Mouse (Mus musculus) stomach, postnatal 0 days (tissue): ENCODE data around the gene Sept8. TPM values are rescaled to one million over a fixed set of nuclear protein-coding genes. Genes with fewer than 3 reads are reported as not detected.
A peak's percentile ranks its signal among the peaks of the same experiment; 100 is the strongest.

ENCODE experiments used
- ATAC-seq: fragments of 200-750 bp; cut with Nextera tagmentation; 2 replicates; pipeline ENCODE4 v1.8.0; 2017; ENCODE audit not compliant: low FRiP score, low TSS enrichment
- DNase-seq: peaks from one replicate; pipeline ENCODE4 v3.0.0-alpha.2; 2016; ENCODE audit warnings: low spot score
- H3K27ac ChIP-seq: fragments of 300-500 bp; sonication (generic); replicated peaks from 2 replicates; pipeline ENCODE4 v1.5.1; 2014; ENCODE audit warnings: mild to moderate bottlenecking, control low read depth
- H3K27me3 ChIP-seq: fragments of 300-500 bp; sonication (generic); 2 replicates; pipeline ENCODE4 v1.6.1; 2014; ENCODE audit warnings: low read length; ENCODE audit not compliant: control insufficient read depth, insufficient read depth
- H3K36me3 ChIP-seq: fragments of 300-500 bp; sonication (generic); 2 replicates; pipeline ENCODE4 v1.6.1; 2014; ENCODE audit warnings: low read length, mixed read lengths; ENCODE audit not compliant: control insufficient read depth, insufficient read depth
- H3K4me1 ChIP-seq: fragments of 300-500 bp; sonication (generic); replicated peaks from 2 replicates; pipeline ENCODE4 v1.6.1; 2014; ENCODE audit warnings: antibody characterized with exemption; ENCODE audit not compliant: control insufficient read depth, insufficient read depth
- H3K4me2 ChIP-seq: fragments of 300-500 bp; sonication (generic); replicated peaks from 2 replicates; pipeline ENCODE4 v1.6.1; 2014; ENCODE audit warnings: low read depth, mild to moderate bottlenecking, control low read depth, moderate library complexity
- H3K4me3 ChIP-seq: fragments of 300-500 bp; sonication (generic); 2 replicates; pipeline ENCODE4 v1.5.1; 2014; ENCODE audit warnings: low read depth, low read length, control low read depth
- H3K9ac ChIP-seq: fragments of 300-500 bp; sonication (generic); 2 replicates; pipeline ENCODE4 v1.6.1; 2014; ENCODE audit warnings: mild to moderate bottlenecking, low read length, control low read depth, mixed read lengths
- H3K9me3 ChIP-seq: fragments of 300-500 bp; sonication (generic); 2 replicates; pipeline ENCODE4 v1.6.1; 2016; ENCODE audit warnings: low read length; ENCODE audit not compliant: control insufficient read depth
- CTCF ChIP-seq: IDR thresholded peaks from 2 replicates; pipeline ENCODE4 v1.5.1; 2016; ENCODE audit warnings: antibody characterized with exemption, low read depth, mild to moderate bottlenecking, moderate library complexity
- EP300 ChIP-seq: optimal IDR thresholded peaks from 2 replicates; pipeline ENCODE3; 2016; ENCODE audit warnings: antibody characterized with exemption
- WGBS: fragments of 180-500 bp; shearing (Covaris S2); extraction: QIAGEN DNeasy Blood & Tissue Kit; methylation state at CpG from one replicate; pipeline ENCODE4 v1.1.7; 2014; 5-methylcytosine and 5-hydroxymethylcytosine counted together
- polyA plus RNA-seq: library from polyadenylated mRNA; unstranded; fragments of >200 nt; fragmentation: Nextera tagmentation; extraction: Ambion mirVana; gene quantifications from 2 replicates; pipeline ENCODE4 v1.2.1, GENCODE M21; 2015

The Sept8 gene
- polyA plus RNA-seq, 1 experiment from 2014 or later, result 21.5 TPM

DNA sequence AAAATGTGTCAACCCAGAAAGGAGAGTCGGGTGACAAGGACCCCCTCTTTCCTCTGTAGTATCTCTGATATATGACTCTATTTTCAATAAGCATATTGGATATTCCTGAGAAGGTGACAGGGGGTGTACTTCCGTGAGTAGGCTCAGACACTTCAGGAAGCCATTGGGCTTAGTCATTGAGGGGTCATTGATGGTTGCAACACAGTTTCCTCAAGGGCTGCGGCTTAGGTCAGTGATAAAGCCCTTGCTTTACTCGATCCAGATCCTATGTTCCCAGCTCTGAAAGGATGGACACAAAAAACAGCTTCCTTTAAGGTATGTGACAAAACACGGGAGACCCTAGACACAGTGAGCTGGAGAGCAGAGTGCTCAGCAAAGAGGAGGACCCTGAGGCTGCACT, 15.3 kb upstream of the Sept8 start:
- 86% methylated on average over 5 of the region's 5 CpGs for WGBS
- DNase-seq (no peak), ATAC-seq (no peak)
- Histone ChIP-seq H3K9me3 (no peaks in the 10 kb centered on the region), H3K4me1 (no peaks in the 10 kb centered on the region), H3K4me3 (no peak overlapping the region), H3K27ac (no peak overlapping the region), H3K9ac (no peak overlapping the region), H3K4me2 (no peak overlapping the region), H3K27me3 (no peaks in the 10 kb centered on the region), H3K36me3 (no peaks in the 10 kb centered on the region)
- TF ChIP-seq CTCF, result no peak
- no peak for TF ChIP-seq EP300

DNA sequence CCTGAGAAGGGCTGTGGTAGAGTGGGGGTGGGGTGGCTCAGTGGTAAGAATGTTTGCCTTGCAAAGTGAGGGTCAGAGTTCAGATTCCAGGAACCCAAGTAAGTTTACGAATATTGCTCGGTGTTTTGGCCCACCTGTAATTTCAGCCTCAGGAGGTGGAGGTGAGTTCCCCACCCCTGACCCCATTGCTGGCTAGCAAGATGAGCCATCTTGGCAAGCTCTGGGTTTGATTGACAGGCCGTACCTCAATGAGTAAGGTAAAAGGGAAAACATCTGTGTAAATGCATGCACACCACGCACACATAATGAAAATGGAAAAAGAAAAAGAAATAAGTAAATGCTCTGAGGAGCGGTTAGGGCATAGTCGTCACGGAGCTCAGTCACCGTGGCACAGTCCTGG, 14.7 kb upstream of the Sept8 start:
- Histone ChIP-seq H3K9me3 (no peaks in the 10 kb centered on the region), H3K4me3 (no peak overlapping the region), H3K36me3 (no peaks in the 10 kb centered on the region), H3K27me3 (no peaks in the 10 kb centered on the region), H3K4me1 (no peaks in the 10 kb centered on the region), H3K27ac (no peak overlapping the region), H3K4me2 (no peak overlapping the region), H3K9ac (no peak overlapping the region)
- 87% methylated on average over 8 of the region's 8 CpGs for WGBS
- TF ChIP-seq CTCF (no peak), EP300 (no peak)
- DNase-seq (no peak), ATAC-seq (no peak)

DNA sequence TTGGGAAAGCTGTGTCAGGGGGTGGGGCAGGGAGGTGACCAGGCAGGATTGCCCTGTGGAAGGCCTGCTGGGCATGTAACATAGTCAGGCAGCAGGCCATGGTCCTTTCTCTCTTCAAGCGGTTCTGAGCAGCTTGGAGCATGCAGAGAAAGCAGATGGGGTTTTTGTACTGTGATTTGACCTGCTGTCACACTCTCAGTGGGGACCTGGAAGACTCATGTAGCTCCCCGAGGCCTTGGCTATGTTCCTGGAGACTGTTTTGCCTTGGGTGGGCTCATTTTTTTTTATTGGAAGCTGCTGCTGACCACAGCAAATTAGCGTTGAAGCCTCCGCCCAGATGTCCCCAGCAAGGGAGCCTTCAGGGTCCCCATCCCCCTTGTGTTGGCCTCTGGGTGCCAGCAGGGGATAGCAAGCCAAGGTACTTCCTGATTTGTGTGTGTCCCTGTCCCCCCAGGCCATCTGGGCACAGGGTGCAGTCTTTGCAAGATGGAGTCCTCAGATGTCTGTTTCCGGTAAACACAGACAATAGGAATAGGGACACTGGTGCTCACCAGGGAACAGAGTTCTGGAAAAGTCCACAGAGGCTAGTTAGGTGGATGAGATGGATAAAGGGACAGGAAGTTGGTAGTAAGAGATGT, 13.9 kb upstream of the Sept8 start:
- Histone ChIP-seq H3K4me2 (no peak overlapping the region), H3K36me3 (no peaks in the 10 kb centered on the region), H3K9me3 (no peaks in the 10 kb centered on the region), H3K4me3 (no peak overlapping the region), H3K27ac (no peak overlapping the region), H3K27me3 (no peaks in the 10 kb centered on the region), H3K9ac (0 out of 2 replicates have a peak overlapping the region, but pooled peaks have one; percentile 13), H3K4me1 (no peaks in the 10 kb centered on the region)
- 66% methylated on average over 5 of the region's 5 CpGs for WGBS
- DNase-seq (no peak), ATAC-seq (no peak)
- TF ChIP-seq CTCF (no peak), EP300 (no peak)

DNA sequence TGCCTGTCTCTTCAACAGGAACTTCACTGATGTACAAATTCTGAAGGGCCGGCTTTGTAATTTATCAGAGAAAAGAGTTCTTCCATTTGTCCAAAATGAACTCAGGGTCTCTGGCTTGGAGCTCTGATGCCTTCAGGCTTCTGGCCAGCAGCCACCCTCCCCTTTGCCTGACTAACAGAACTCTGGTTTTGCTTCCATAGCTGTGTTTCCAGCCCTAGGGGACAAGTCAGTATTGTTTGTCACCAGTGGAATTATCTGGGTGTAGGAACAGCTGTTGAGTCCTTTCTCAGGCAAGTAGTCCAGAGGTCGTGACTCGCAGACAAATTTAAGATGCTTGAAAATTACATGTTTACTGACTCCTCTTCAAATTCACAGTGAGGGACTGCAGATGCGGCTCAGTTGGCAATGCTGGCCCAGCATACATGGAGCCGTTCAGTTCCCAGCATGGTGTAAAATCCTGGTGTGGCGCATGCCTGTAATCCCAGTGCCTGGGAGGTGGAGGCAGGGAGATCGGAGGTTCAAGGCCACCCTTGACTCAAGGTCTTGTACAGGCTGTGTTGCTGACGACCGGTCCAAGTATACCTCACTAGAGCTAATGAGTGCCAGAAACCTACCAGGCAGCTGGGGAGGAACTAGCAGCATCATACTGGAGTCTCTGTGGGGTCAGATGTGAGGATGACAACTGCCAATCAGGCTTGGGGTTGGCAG, 11.8 kb upstream of the Sept8 start:
- no peak overlapping the region for H3K27ac ChIP-seq
- H3K9ac ChIP-seq, result no peak overlapping the region
- H3K36me3 ChIP-seq, result no peaks in the 10 kb centered on the region
- no peaks in the 10 kb centered on the region for H3K4me1 ChIP-seq
- H3K4me2 ChIP-seq, result no peak overlapping the region
- ATAC-seq (no peak), DNase-seq (no peak)
- H3K4me3 ChIP-seq, result no peak overlapping the region
- TF ChIP-seq CTCF (no peak), EP300 (no peak)
- 74% methylated on average over 9 of the region's 9 CpGs for WGBS
- H3K27me3 ChIP-seq, result no peaks in the 10 kb centered on the region
- H3K9me3 ChIP-seq, result no peaks in the 10 kb centered on the region

DNA sequence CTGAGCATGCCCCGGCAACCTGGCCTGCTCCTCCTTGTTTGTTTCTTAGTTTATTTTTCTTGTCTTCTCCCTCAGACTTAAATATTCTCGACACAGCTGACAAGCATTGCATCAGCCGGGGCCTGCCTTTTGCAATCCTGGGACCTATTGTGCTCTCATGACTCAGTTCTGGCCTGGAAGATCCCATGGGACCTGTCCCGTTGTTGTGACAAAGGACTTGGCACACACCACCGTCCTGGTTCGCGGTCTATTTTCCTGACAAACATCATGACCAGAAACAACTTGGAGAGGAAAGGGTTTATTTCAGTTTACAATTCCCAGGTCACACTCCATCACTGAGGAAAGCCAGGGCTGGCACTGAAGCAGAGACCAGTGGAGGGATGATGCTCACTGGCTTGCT, 10.9 kb upstream of the Sept8 start:
- 0 out of 2 replicates have a peak, but pooled peaks have one; percentile 18 for ATAC-seq
- Histone ChIP-seq H3K4me3 (no peak overlapping the region), H3K4me1 (no peaks in the 10 kb centered on the region), H3K4me2 (no peak overlapping the region), H3K27ac (no peak overlapping the region), H3K9me3 (no peaks in the 10 kb centered on the region), H3K9ac (no peak overlapping the region), H3K36me3 (no peaks in the 10 kb centered on the region), H3K27me3 (no peaks in the 10 kb centered on the region)
- no peak for TF ChIP-seq CTCF
- no peak for TF ChIP-seq EP300
- 54% methylated on average over 7 of the region's 7 CpGs for WGBS
- no peak for DNase-seq

DNA sequence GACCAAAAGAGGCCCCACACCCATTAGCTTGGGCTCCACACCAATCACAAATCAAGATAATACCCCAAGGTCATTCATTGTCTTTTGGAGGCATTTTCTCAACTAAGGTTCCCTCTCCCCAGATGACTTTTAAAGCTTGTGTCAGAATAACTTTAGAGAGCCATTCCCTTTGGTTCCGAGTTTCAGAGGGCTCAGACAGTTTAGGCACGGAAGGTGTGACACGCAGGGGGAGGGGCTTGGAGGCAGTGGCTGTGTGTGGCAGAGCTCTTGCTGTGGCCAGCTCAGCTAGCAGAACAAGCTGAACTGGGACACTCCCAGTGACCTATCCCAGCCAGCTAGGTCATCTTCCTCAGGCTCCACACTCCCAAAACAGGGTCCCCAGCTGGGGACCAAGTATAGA, 10.5 kb upstream of the Sept8 start:
- Histone ChIP-seq H3K4me3 (no peak overlapping the region), H3K27ac (no peak overlapping the region), H3K4me2 (no peak overlapping the region), H3K9ac (no peak overlapping the region), H3K27me3 (no peaks in the 10 kb centered on the region), H3K36me3 (no peaks in the 10 kb centered on the region), H3K4me1 (no peaks in the 10 kb centered on the region), H3K9me3 (no peaks in the 10 kb centered on the region)
- TF ChIP-seq CTCF, result no peak
- TF ChIP-seq EP300, result no peak
- DNase-seq, result no peak
- WGBS, result 52% methylated on average over 3 of the region's 3 CpGs
- ATAC-seq, result no peak
